Comparison of ENCODE assay signal across 1 mouse cellular context in the genomic region with DNA sequence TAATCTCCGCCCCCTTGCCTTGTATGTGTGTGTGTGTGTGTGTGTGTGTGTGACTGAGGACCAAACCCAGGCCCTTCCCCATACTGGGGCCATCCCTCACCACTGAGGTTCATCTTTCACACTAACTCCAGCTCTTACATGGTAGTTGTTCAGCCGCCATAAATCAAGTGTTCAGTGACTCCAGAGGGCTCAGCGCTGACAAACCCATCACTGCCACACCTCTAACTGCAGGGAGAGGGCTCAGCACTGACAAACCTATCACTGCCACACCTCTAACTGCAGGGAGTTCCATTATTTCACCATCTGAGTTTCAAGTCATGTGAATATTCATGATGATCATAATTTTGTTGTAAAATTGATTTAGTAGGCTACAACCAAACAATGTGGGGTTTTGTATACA.
TF ChIP-seq lines count a peak whose summit lies in the region.

No protein-coding gene starts in this region.

TF ChIP-seq in MEL, 35 proteins besides CTCF, POLR2A, EP300 and RAD21 (continued from another document):
- TF ChIP-seq CHD1 (IDR thresholded peaks at IDR 0.05; ENCODE audit: low read depth, low read length) (no peak), MAFK (IDR thresholded peaks at IDR 0.05; ENCODE audit: borderline replicate concordance, low read depth, low read length) (no peak), MXI1 (IDR thresholded peaks at IDR 0.05; ENCODE audit: low read depth, low read length) (no peak), MYB (IDR thresholded peaks at IDR 0.05; ENCODE audit: low read depth, low read length) (no peak), KAT2A (conservative IDR thresholded peaks at IDR 0.05; ENCODE audit: low read depth, low read length) (no peak), SMC3 (IDR thresholded peaks at IDR 0.05; ENCODE audit: low read depth, low read length) (no peak), UBTF (IDR thresholded peaks at IDR 0.05; ENCODE audit: borderline replicate concordance, insufficient read depth, low read depth, low read length) (no peak), RCOR1 (IDR thresholded peaks at IDR 0.05; ENCODE audit: low read depth, low read length) (no peak)
